Mouse (Mus musculus) hindbrain, embryonic 11.5 days (tissue): ENCODE results near the gene Stk26. TPM values are rescaled to one million over a fixed set of nuclear protein-coding genes. Genes with fewer than 3 reads are reported as not detected.

ENCODE experiments used
- polyA plus RNA-seq: library from polyadenylated mRNA; unstranded; fragments of >200 nt; fragmentation: Nextera tagmentation; extraction: Ambion mirVana; gene quantifications from 2 replicates; pipeline ENCODE4 v1.2.1, GENCODE M21; 2014

The Stk26 gene
- polyA plus RNA-seq, 1 experiment from 2014 or later: 3.0 TPM

Other genes starting within 250 kb of the Stk26 start
- 0.07 and 0.11 TPM in 2 replicates for gene Frmd7, start 101.7 kb downstream of the Stk26 start, polyA plus RNA-seq
- 30.8 and 31.4 TPM in 2 replicates for gene Rap2c, start 177.0 kb downstream of the Stk26 start, polyA plus RNA-seq